Mouse (Mus musculus): ENCODE results near the gene Rbm20. TPM values are rescaled to one million over a fixed set of nuclear protein-coding genes. Genes with fewer than 3 reads are reported as not detected.
A peak's percentile ranks its signal among the peaks of the same experiment; 100 is the strongest.

Gene Rbm20
- total and polyA plus RNA-seq, 2 experiments from 2014 or later: 0.86 to 1.9 TPM

DNA sequence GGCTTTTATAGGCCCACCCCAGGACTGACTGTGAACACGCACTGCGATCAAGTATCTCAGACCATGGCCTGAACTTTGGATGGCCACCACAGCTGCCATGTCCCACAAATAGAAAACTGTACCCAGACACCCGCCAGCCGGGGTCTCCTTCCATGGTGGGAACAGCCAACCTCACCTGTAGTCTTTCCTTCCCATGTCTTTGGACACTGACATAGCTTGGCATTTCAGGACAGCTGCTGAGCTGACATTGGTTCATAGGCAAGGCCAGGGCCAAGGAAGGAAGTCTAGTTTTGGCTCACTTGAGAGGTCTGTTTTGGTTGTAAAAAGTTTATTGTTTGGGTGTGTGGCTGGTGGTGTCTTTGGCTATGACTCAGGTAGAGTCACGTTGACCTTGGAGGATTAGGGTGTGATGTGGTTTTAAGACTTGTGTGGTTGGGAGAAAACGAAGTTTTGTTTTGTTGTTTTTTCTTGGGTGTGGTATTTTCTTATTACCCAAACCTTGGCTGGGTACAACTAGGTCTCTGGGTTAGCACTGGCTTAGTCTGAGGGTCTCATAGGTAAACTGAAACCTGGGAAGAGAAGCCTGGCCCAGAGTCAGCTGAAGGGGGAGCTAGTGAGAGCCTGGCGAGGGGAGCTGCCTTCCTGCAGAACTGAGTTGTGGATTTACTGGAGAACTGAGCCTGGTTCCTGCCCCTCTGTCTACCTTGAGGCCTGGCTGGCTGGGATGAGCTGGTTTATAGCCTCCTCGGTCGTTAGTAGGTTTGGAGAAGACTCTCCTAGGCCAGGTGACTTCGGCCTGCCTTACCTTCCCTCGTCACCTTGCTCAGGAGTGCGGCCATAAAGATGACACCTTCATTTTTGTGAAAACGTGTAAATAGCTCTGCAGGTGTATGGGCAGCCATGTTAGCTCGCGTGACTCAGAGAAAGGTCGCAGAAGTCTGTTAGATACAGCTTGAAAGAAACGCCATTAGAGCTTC, 83.3 kb downstream of the Rbm20 start:
- ATAC-seq: no peak
- H3K27me3 ChIP-seq (ENCODE audit: insufficient read depth, low read length): no peaks in the 10 kb centered on the region
- WGBS: 88% methylated on average over 17 of the region's 17 CpGs
- H3K9me3 ChIP-seq (ENCODE audit: low read length): no peaks in the 10 kb centered on the region
- DNase-seq (ENCODE audit: low spot score): no peak
- no peak overlapping the region for H3K9ac ChIP-seq (replicated peaks; ENCODE audit: low read length)
- H3K27ac ChIP-seq: no peak overlapping the region
- H3K36me3 ChIP-seq (ENCODE audit: insufficient read depth, low read length): no peaks in the 10 kb centered on the region
- no peak overlapping the region for H3K4me3 ChIP-seq (ENCODE audit: low read length)
- no peaks in the 10 kb centered on the region for H3K4me1 ChIP-seq (ENCODE audit: insufficient read depth, low read length)
- H3K4me2 ChIP-seq (ENCODE audit: low read depth, low read length): no peak overlapping the region
- TF ChIP-seq CTCF (IDR thresholded peaks at IDR 0.05; ENCODE audit: low read depth): no peak

DNA sequence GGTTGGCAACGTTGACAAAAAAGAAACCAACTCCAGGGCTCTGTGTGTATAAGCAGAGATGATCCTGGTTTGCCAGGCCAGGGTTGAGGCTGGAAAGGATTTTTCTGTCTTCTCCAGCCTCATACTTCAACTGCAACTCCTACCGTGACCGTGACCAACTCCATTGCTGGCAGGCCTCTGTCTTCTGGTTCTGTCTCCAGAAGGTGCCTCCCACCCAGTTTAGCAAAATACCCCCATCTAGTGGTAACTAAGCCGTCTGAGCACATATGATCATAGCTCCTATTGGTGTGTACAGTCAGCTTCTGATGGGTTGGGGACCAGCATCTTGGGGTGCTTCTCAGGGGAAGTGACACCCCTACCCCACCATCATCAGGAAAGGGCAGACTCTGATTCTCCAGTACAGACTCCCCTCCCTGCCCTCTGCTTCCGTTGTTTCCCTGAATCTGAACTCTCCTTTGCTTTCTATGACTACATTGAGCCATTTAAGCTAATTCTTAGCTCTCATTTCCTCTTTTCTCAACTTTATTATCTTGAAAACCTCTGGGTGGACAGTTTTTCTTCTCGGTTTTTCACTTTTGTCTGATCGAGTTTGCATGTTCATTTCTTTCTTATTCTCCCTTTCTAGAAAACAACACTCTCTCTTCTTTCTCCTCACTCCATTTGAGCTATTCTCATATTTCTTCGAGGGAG, 85.8 kb downstream of the Rbm20 start:
- H3K36me3 ChIP-seq (ENCODE audit: insufficient read depth, low read length): no peaks in the 10 kb centered on the region
- no peak overlapping the region for H3K4me2 ChIP-seq (ENCODE audit: low read depth, low read length)
- H3K9ac ChIP-seq (replicated peaks; ENCODE audit: low read length): no peak overlapping the region
- no peak overlapping the region for H3K27ac ChIP-seq
- peak; percentile 89 for ATAC-seq
- H3K4me1 ChIP-seq (ENCODE audit: insufficient read depth, low read length): no peaks in the 10 kb centered on the region
- TF ChIP-seq CTCF (IDR thresholded peaks at IDR 0.05; ENCODE audit: low read depth): peak; percentile 78
- H3K9me3 ChIP-seq (ENCODE audit: low read length): no peaks in the 10 kb centered on the region
- peak; percentile 84 for DNase-seq (ENCODE audit: low spot score)
- 61% methylated on average over 8 of the region's 8 CpGs for WGBS
- H3K4me3 ChIP-seq (ENCODE audit: low read length): no peak overlapping the region
- no peaks in the 10 kb centered on the region for H3K27me3 ChIP-seq (ENCODE audit: insufficient read depth, low read length)

DNA sequence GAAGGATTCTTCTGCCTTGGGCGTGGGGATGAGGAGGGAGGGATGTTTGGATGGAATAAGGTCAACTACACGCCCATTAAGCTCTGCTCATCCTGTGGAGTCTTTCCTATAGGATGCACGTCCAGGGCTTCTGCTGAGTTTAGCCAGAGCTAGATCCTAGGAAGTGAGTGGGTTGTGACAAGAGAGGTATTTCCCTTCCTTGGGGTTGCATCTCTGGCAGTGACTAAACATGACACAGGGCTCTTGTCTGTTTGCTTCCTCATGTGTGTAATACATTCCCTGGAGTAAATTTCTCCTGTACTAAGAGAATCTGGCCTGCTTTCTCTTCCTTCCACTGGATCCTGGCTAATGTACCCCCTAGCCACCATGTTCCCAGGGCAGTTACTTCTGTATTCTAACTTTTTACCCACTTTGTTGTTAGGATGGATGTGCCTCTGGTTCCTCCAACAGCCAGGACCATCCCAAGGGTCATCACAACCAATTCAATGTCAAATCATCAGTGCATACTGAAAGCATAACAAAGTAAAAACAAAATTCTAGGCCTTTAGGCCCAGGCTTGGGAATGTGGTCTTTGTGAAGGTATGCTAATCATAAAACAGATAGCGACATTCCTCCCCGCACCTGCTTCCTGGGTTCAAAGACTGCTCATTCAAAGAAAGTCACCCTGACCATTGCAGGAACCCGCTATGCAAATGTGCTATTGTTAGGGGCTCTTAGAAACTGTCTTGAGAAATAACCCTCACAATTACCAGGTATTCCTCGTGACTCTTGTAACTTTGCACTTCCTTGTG, 87.8 kb downstream of the Rbm20 start:
- Histone ChIP-seq H3K9ac (replicated peaks; ENCODE audit: low read length) (no peak overlapping the region), H3K36me3 (ENCODE audit: insufficient read depth, low read length) (no peaks in the 10 kb centered on the region), H3K27ac (no peak overlapping the region), H3K4me1 (ENCODE audit: insufficient read depth, low read length) (0 out of 2 replicates have a peak, but pooled peaks cover 5% of the 10 kb centered on the region), H3K4me2 (ENCODE audit: low read depth, low read length) (no peak overlapping the region), H3K4me3 (ENCODE audit: low read length) (no peak overlapping the region), H3K9me3 (ENCODE audit: low read length) (no peaks in the 10 kb centered on the region), H3K27me3 (ENCODE audit: insufficient read depth, low read length) (no peaks in the 10 kb centered on the region)
- DNase-seq (ENCODE audit: low spot score) (no peak), ATAC-seq (no peak)
- WGBS: 86% methylated on average over 6 of the region's 7 CpGs
- TF ChIP-seq CTCF (IDR thresholded peaks at IDR 0.05; ENCODE audit: low read depth): no peak

DNA sequence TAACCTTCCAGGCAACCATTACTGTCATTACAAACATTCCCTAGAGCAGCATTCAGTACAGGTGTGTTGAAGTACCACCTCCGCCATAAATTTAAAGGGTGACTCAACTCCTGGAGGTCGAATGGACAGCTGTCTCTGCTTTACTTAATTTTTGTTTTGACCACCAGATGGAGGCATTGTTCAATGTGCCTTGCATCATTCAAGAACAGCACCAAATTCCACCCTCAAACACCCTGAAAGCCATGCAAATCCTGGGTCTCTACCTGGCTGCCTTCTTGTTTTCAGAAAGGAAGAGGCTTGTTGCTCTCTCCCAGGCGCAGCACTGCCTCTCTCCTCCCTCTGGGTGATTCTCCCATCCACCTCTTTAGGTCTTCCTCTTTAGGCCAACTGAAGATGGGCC, 91.4 kb downstream of the Rbm20 start:
- no peak overlapping the region for H3K4me2 ChIP-seq (ENCODE audit: low read depth, low read length)
- H3K4me1 ChIP-seq (ENCODE audit: insufficient read depth, low read length): 0 out of 2 replicates have a peak, but pooled peaks cover 5% of the 10 kb centered on the region
- H3K27me3 ChIP-seq (ENCODE audit: insufficient read depth, low read length): no peaks in the 10 kb centered on the region
- ATAC-seq (peak; percentile 56), DNase-seq (ENCODE audit: low spot score) (peak; percentile 88)
- H3K4me3 ChIP-seq (ENCODE audit: low read length): no peak overlapping the region
- no peaks in the 10 kb centered on the region for H3K36me3 ChIP-seq (ENCODE audit: insufficient read depth, low read length)
- H3K9ac ChIP-seq (replicated peaks; ENCODE audit: low read length): no peak overlapping the region
- TF ChIP-seq CTCF (IDR thresholded peaks at IDR 0.05; ENCODE audit: low read depth): peak; percentile 86
- 36% methylated on average over 3 of the region's 3 CpGs for WGBS
- H3K27ac ChIP-seq: no peak overlapping the region
- no peaks in the 10 kb centered on the region for H3K9me3 ChIP-seq (ENCODE audit: low read length)

DNA sequence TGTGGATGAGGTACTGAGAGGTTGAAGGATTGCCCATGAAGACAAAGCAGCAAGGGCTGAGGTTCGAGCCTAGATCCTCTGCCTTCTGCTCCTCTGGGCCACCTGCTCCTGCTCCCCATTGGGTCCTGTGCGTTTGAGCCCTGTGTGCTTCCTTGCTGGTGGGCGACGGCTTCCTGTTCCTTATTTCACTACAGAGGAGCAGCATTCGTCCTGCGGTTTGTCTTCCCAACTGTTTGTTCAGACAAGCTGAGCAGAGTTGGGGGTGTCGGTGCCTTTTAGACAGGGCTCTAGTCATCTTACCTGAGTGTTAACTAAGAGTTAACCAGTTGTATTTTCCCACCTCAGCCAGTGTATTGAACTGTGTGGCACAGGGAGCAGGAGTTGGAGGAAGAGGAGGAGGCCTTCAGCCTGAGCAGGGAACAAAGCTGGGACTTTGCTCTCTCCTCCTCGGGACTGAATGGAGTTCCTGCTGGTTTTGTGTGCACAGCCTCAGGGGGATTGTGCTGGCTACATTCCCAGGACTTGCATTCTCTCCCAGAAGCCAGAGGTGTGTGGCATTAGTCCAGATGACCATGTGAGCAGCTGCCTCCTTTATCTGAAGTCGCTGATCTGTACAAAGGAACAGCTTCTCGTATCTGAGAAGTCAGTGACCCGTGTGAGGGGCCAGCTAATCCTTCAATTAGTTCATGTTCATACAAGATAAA, 97.0 kb downstream of the Rbm20 start:
- 0 out of 2 replicates have a peak, but pooled peaks have one; percentile 21 for ATAC-seq
- WGBS: 40% methylated on average over 11 of the region's 11 CpGs

More for the DNA sequence above, 97.0 kb downstream of the Rbm20 start:
- DNase-seq (ENCODE audit: low spot score): peak; percentile 82
- no peak overlapping the region for H3K27ac ChIP-seq
- H3K4me1 ChIP-seq (ENCODE audit: insufficient read depth, low read length): no peaks in the 10 kb centered on the region
- no peaks in the 10 kb centered on the region for H3K36me3 ChIP-seq (ENCODE audit: insufficient read depth, low read length)
- no peak overlapping the region for H3K9ac ChIP-seq (replicated peaks; ENCODE audit: low read length)
- no peaks in the 10 kb centered on the region for H3K27me3 ChIP-seq (ENCODE audit: insufficient read depth, low read length)
- H3K9me3 ChIP-seq (ENCODE audit: low read length): no peaks in the 10 kb centered on the region
- no peak for TF ChIP-seq CTCF (IDR thresholded peaks at IDR 0.05; ENCODE audit: low read depth)
- H3K4me3 ChIP-seq (ENCODE audit: low read length): no peak overlapping the region
- H3K4me2 ChIP-seq (ENCODE audit: low read depth, low read length): no peak overlapping the region
